Mouse (Mus musculus): ENCODE data around the gene Dedd. TPM values are rescaled to one million over a fixed set of nuclear protein-coding genes. Genes with fewer than 3 reads are reported as not detected.
"Not testable (repeated sequence)": the region's sequence is repeated elsewhere in the genome, so short reads cannot be mapped to it uniquely, and the experiment has no call there.

Gene Dedd
- polyA plus RNA-seq, 1 experiment from 2014 or later: 59.2 TPM

DNA sequence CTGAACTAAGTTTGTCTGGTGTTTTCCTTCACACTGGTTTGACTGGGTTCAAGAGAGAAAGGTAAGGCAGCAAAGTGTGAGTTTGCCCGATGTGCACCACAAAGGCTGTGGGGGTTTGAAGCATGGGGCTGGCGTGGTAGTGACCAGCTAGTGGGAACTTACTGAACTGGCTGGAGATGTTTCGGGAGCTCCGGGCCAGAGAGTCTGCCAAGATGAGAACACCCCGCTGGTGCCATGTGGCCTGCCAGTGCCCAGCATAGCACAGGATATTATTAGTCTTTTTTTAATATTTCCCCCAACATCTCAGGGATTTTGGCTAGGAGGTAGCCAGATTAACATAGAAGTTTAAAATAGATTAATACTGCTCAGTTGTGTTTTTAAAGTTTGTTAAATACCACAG, 8.8 kb upstream of the Dedd start:
- no peaks in the 10 kb centered on the region for H3K27me3 ChIP-seq
- H3K36me3 ChIP-seq: no peaks in the 10 kb centered on the region; the same call in 1 of the 2 replicates
- no peaks in the 10 kb centered on the region for H3K4me1 ChIP-seq (replicated peaks)
- no peak overlapping the region for H3K4me3 ChIP-seq (replicated peaks)
- H3K27ac ChIP-seq: no peak overlapping the region
- ATAC-seq (ENCODE audit: insufficient number of reproducible peaks, insufficient read depth, low FRiP score, low TSS enrichment, low read depth): no peak
- H3K9ac ChIP-seq (replicated peaks): no peak overlapping the region
- H3K9me3 ChIP-seq: 0 out of 2 replicates have a peak, but pooled peaks cover 6% of the 10 kb centered on the region
- WGBS: 15% methylated on average over 5 of the region's 5 CpGs
- peak overlapping the region; percentile 9; the same call in 1 of the 2 replicates for H3K4me2 ChIP-seq

- H3K27ac ChIP-seq: no peak overlapping the region
- no peaks in the 10 kb centered on the region for H3K27me3 ChIP-seq
- no peaks in the 10 kb centered on the region; the same call in 1 of the 2 replicates for H3K36me3 ChIP-seq
- no peaks in the 10 kb centered on the region for H3K9me3 ChIP-seq
- H3K4me1 ChIP-seq (replicated peaks): no peaks in the 10 kb centered on the region
- no peak overlapping the region for H3K4me3 ChIP-seq (replicated peaks)
- no peak overlapping the region for H3K9ac ChIP-seq (replicated peaks)
- H3K4me2 ChIP-seq: no peak overlapping the region
- no peak for ATAC-seq (ENCODE audit: insufficient number of reproducible peaks, insufficient read depth, low FRiP score, low TSS enrichment, low read depth)
Observed at GRCm38 (mm10) chr1:171321415-171321814, 7.5 kb upstream of the Dedd start.

DNA sequence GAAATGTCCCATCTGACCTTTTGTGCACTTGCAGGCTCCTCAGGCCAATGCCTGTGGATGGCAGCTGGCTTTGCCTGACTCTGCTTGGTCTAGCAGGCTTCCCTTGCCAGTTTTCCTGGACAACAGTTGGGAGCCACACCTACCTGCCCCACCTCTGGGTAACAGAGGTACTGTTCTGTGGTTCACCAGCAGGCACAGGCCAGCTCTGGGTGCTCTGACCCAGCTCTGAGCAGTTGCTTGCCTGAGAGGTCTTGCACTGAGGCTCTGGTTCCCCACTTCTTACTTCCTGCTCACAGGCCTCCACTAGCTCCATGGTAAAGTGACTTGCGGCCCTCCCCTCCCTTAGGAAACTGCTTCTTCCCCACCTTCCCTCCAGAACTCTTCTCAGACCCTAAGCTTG, 6.9 kb upstream of the Dedd start:
- Histone ChIP-seq H3K4me3 (replicated peaks) (no peak overlapping the region), H3K9ac (replicated peaks) (no peak overlapping the region), H3K4me1 (replicated peaks) (no peaks in the 10 kb centered on the region), H3K27me3 (no peaks in the 10 kb centered on the region), H3K36me3 (no peaks in the 10 kb centered on the region; the same call in 1 of the 2 replicates), H3K9me3 (no peaks in the 10 kb centered on the region), H3K27ac (no peak overlapping the region), H3K4me2 (no peak overlapping the region)
- peak; percentile 52; the same call in 1 of the 2 replicates for ATAC-seq (ENCODE audit: insufficient number of reproducible peaks, insufficient read depth, low FRiP score, low TSS enrichment, low read depth)
- WGBS: 88% methylated on average over 1 of the region's 1 CpGs

GRCm38 (mm10) chr1:171325571-171325970, 3.4 kb upstream of the Dedd start:
- Histone ChIP-seq H3K4me3 (replicated peaks) (no peak overlapping the region), H3K4me2 (no peak overlapping the region), H3K9ac (replicated peaks) (no peak overlapping the region), H3K9me3 (no peaks in the 10 kb centered on the region), H3K27ac (no peak overlapping the region), H3K27me3 (no peaks in the 10 kb centered on the region), H3K36me3 (no peaks in the 10 kb centered on the region; the same call in 1 of the 2 replicates), H3K4me1 (replicated peaks) (peaks cover 16% of the 10 kb centered on the region)
- 79% methylated on average over 2 of the region's 2 CpGs for WGBS
- no peak for ATAC-seq (ENCODE audit: insufficient number of reproducible peaks, insufficient read depth, low FRiP score, low TSS enrichment, low read depth)

DNA sequence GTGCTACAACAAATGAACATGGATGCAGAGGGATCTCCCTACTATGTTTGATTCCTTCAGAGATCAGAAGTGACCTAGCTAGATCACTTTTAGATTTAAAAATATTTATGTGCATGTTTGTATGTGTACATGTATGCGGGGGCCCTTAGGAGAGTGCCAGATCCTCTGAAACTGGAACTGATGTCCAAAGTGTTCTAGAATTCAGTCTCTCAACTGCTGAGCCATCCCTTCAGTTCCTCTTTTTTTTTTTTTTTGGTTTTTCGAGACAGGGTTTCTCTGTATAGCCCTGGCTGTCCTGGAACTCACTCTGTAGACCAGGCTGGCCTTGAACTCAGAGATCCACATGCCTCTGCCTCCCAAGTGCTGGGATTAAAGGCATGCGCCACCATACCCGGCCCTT, 2.4 kb upstream of the Dedd start:
- H3K27ac ChIP-seq; H3K9ac ChIP-seq (replicated peaks); ATAC-seq (ENCODE audit: insufficient number of reproducible peaks, insufficient read depth, low FRiP score, low TSS enrichment, low read depth); H3K9me3 ChIP-seq; H3K4me2 ChIP-seq; H3K27me3 ChIP-seq; H3K36me3 ChIP-seq; H3K4me3 ChIP-seq (replicated peaks): not testable (repeated sequence)
- WGBS: 89% methylated on average over 4 of the region's 4 CpGs
- H3K4me1 ChIP-seq (replicated peaks): peaks cover 25% of the 10 kb centered on the region

DNA sequence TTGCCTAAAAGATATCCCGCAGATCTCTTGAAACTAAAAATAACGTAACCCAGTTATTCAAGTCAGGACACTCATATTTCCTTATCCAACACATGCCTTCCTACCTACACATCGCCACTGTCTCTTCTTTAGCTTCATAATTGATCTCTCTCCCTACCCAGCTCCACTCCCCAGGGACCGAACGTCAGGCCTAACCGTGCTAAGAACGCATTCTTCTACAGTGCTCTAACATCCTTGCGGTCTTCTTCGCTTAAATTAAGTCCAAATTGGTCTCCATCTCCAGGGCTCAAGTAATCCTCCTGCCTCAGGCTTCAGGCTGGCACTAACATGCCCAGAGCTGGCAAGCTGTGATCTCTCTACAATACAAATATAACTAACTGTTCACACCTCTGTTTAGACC, 701 bp upstream of the Dedd start:
- 37% methylated on average over 9 of the region's 9 CpGs for WGBS
- no peak for ATAC-seq (ENCODE audit: insufficient number of reproducible peaks, insufficient read depth, low FRiP score, low TSS enrichment, low read depth)

DNA sequence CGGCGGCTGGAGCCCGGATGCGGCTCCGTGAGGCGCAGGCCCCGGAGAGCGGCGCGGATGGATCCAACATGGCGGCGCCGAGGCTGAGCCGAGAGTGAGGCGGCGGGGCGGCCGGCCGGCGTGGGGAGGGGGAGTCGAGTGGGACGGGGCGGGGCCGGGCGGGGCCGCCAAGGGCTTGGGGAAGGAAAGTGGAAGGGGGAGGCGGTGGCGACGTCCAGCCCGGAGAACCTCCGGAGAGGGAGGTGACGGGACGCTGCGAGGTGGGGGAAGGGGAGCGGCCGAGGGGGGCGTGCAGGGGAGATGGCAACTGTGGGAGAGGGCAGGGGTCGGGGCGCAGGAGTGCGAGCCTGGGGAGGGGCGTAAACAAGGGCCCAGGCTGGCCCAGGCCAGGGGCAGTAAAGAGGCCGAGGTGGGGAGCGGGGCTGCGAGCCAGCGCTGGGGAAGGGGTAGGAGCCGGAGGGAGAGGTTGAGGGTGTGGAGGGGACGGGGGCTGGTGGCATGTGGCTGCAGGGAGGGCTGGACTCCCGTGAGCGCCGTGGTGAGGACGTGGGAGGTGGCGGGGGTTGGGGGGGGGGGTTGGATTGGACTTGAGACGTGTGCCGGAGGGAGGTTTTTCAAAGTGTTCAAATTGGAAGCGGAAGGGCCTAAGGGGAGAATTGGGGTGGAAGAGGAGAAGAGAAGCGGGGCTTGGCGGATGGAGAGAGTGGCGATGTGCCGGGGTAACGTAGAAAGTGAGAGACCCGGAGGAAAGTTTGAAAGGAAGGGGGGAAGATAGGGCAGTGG, 679 bp downstream of the Dedd start:
- peak; percentile 87 for ATAC-seq (ENCODE audit: insufficient number of reproducible peaks, insufficient read depth, low FRiP score, low TSS enrichment, low read depth)
- peak overlapping the region; percentile 86 for H3K4me2 ChIP-seq
- peaks cover 25% of the 10 kb centered on the region for H3K4me1 ChIP-seq (replicated peaks)
- peak overlapping the region; percentile 93 for H3K9ac ChIP-seq (replicated peaks)
- no peaks in the 10 kb centered on the region for H3K9me3 ChIP-seq
- WGBS: under 1% methylated on average over 50 of the region's 61 CpGs
- H3K27me3 ChIP-seq: no peaks in the 10 kb centered on the region
- peak overlapping the region; percentile 77 for H3K4me3 ChIP-seq (replicated peaks)
- peak overlapping the region; percentile 99 for H3K27ac ChIP-seq
- peaks cover 20% of the 10 kb centered on the region; the same call in 1 of the 2 replicates for H3K36me3 ChIP-seq

More for the DNA sequence above, 701 bp upstream of the Dedd start:
- Histone ChIP-seq H3K4me1 (replicated peaks) (peaks cover 25% of the 10 kb centered on the region), H3K4me2 (peak overlapping the region; percentile 86), H3K36me3 (peaks cover 9% of the 10 kb centered on the region; the same call in 1 of the 2 replicates), H3K9me3 (no peaks in the 10 kb centered on the region), H3K27ac (peak overlapping the region; percentile 99), H3K4me3 (replicated peaks) (peak overlapping the region; percentile 77), H3K9ac (replicated peaks) (peak overlapping the region; percentile 93), H3K27me3 (no peaks in the 10 kb centered on the region)

DNA sequence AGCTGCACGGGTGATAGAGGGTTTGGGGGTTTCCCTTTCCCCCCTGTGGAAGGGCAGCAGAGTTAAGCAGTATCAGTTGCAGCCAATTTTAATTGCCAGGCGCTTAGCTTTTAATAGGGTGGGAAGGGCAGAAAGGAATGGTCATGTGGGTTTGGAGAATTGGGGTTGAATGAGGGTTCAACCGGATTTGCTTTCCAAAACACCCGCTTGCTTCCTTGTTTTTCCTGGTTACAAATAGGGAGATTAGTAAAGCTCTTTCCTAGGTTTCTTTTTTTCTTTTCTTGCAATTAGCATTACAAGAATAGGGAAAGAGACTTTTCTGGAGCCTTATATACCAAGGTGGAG, 1.2 kb downstream of the Dedd start:
- Histone ChIP-seq H3K4me2 (peak overlapping the region; percentile 86), H3K27ac (peak overlapping the region; percentile 99), H3K4me1 (replicated peaks) (peaks cover 25% of the 10 kb centered on the region), H3K9ac (replicated peaks) (peak overlapping the region; percentile 93), H3K27me3 (no peaks in the 10 kb centered on the region), H3K36me3 (peaks cover 23% of the 10 kb centered on the region; the same call in 1 of the 2 replicates), H3K4me3 (replicated peaks) (peak overlapping the region; percentile 77), H3K9me3 (no peaks in the 10 kb centered on the region)
- peak; percentile 19; the same call in 1 of the 2 replicates for ATAC-seq (ENCODE audit: insufficient number of reproducible peaks, insufficient read depth, low FRiP score, low TSS enrichment, low read depth)
- WGBS: under 1% methylated on average over 4 of the region's 4 CpGs

DNA sequence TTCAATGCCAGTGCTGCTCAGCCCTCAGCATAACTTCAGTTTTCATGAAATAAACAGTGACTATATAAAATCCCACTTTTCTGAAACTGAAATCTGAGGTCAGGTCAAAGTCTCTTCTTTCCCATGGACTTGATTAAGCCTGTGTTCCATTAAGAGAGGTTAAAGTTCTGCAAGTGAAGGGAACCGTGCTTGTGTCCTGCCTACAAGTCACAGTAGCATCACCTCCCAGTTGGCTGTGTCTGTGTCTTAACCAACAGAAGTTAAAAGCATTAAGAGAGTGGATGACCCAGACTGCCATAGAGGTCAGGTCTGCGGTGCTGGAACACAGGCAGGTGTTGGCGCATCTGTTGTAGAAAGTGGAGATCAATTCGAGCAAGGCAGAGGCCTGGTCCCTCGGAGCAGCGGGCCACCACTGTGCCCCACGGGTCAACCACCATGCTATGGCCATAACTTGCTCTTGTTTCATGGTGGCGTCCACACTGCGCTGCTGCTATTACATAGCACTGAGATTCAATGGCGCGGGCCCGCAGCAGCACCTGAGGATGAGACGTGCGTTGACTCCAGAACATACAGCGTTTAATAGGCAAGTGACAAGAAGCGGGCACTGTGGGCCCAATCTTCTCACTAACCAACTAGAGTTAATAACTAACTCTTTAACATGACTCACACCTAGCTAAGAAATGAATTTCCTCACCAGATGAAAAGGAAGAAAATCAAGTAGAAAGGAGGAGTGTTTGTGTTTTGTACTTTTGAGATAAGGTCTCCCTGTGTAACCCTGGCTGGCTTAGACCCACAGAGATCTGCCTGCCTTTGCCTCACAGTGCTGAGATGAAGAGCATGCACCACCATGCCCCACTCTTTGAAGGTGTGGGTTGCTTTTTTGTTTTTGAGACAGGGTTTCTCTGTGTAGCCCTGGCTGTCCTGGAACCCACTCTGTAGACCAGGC, 13.6 kb downstream of the Dedd start:
- no peak overlapping the region for H3K4me3 ChIP-seq (replicated peaks)
- peaks cover 64% of the 10 kb centered on the region for H3K36me3 ChIP-seq
- H3K27ac ChIP-seq: no peak overlapping the region
- WGBS: 94% methylated on average over 16 of the region's 16 CpGs
- H3K9me3 ChIP-seq: peaks cover 5% of the 10 kb centered on the region; the same call in 1 of the 2 replicates
- ATAC-seq (ENCODE audit: insufficient number of reproducible peaks, insufficient read depth, low FRiP score, low TSS enrichment, low read depth): no peak
- no peaks in the 10 kb centered on the region for H3K27me3 ChIP-seq
- peaks cover 17% of the 10 kb centered on the region for H3K4me1 ChIP-seq (replicated peaks)
- no peak overlapping the region for H3K4me2 ChIP-seq
- H3K9ac ChIP-seq (replicated peaks): no peak overlapping the region

GRCm38 (mm10) chr1:171343922-171344677, 15.2 kb downstream of the Dedd start:
- no peak overlapping the region for H3K9ac ChIP-seq (replicated peaks)
- 80% methylated on average over 9 of the region's 9 CpGs for WGBS
- H3K27me3 ChIP-seq: no peaks in the 10 kb centered on the region
- peaks cover 5% of the 10 kb centered on the region; the same call in 1 of the 2 replicates for H3K9me3 ChIP-seq
- H3K27ac ChIP-seq: no peak overlapping the region
- peaks cover 17% of the 10 kb centered on the region for H3K4me1 ChIP-seq (replicated peaks)
- H3K4me2 ChIP-seq: peak overlapping the region; percentile 89
- ATAC-seq (ENCODE audit: insufficient number of reproducible peaks, insufficient read depth, low FRiP score, low TSS enrichment, low read depth): no peak
- H3K4me3 ChIP-seq (replicated peaks): peak overlapping the region; percentile 87; the same call in 1 of the 2 replicates
- peaks cover 55% of the 10 kb centered on the region for H3K36me3 ChIP-seq

All from limb, embryonic 12.5 days (tissue).